Mouse (Mus musculus) intestine, embryonic 15.5 days (tissue): Measurements from ENCODE around the gene Marveld2. TPM values are rescaled to one million over a fixed set of nuclear protein-coding genes. Genes with fewer than 3 reads are reported as not detected.
A peak's percentile ranks its signal among the peaks of the same experiment; 100 is the strongest.

Source experiments
- ATAC-seq: fragments of 200-750 bp; cut with Nextera tagmentation; 2 replicates; pipeline ENCODE4 v1.8.0; 2017; ENCODE audit warnings: moderate TSS enrichment, moderate library complexity
- H3K27ac ChIP-seq: fragments of 300-500 bp; sonication (generic); 2 replicates; pipeline ENCODE4 v1.5.1; 2015; ENCODE audit warnings: mild to moderate bottlenecking, inconsistent platforms
- H3K27me3 ChIP-seq: fragments of 300-500 bp; sonication (generic); replicated peaks from 2 replicates; pipeline ENCODE4 v1.6.1; 2015; ENCODE audit warnings: inconsistent platforms
- H3K36me3 ChIP-seq: fragments of 300-500 bp; sonication (generic); 2 replicates; pipeline ENCODE4 v1.6.1; 2015; ENCODE audit warnings: inconsistent platforms
- H3K4me1 ChIP-seq: fragments of 300-500 bp; sonication (generic); replicated peaks from 2 replicates; pipeline ENCODE4 v1.6.1; 2015; ENCODE audit warnings: inconsistent platforms
- H3K4me2 ChIP-seq: fragments of 300-500 bp; sonication (generic); replicated peaks from 2 replicates; pipeline ENCODE4 v1.6.1; 2015; ENCODE audit warnings: mild to moderate bottlenecking, inconsistent platforms
- H3K4me3 ChIP-seq: fragments of 300-500 bp; sonication (generic); replicated peaks from 2 replicates; pipeline ENCODE4 v1.5.1; 2015; ENCODE audit warnings: inconsistent platforms
- H3K9ac ChIP-seq: fragments of 300-500 bp; sonication (generic); 2 replicates; pipeline ENCODE4 v1.6.1; 2015; ENCODE audit warnings: inconsistent platforms
- H3K9me3 ChIP-seq: fragments of 300-500 bp; sonication (generic); 2 replicates; pipeline ENCODE4 v1.6.1; 2016; ENCODE audit warnings: inconsistent platforms
- WGBS: fragments of 180-500 bp; shearing (Covaris S2); methylation state at CpG from one replicate; pipeline ENCODE4 v1.1.7; 2015; 5-methylcytosine and 5-hydroxymethylcytosine counted together
- polyA plus RNA-seq: library from polyadenylated mRNA; unstranded; fragments of >200 nt; fragmentation: Nextera tagmentation; extraction: Ambion mirVana; gene quantifications from 2 replicates; pipeline ENCODE4 v1.2.1, GENCODE M21; 2015

The Marveld2 gene
- polyA plus RNA-seq, 1 experiment from 2014 or later: 27.4 TPM

GRCm38 (mm10) chr13:100594838-100595551, 21.8 kb downstream of the Marveld2 start:
- ATAC-seq: peak; percentile 68

GRCm38 (mm10) chr13:100594041-100594792, 22.6 kb downstream of the Marveld2 start:
- WGBS: 63% methylated on average over 13 of the region's 17 CpGs
- no peaks in the 10 kb centered on the region for H3K4me1 ChIP-seq
- no peak overlapping the region for H3K9ac ChIP-seq
- H3K27me3 ChIP-seq: no peaks in the 10 kb centered on the region
- no peaks in the 10 kb centered on the region for H3K9me3 ChIP-seq
- no peak overlapping the region for H3K4me3 ChIP-seq
- 0 out of 2 replicates have a peak overlapping the region, but pooled peaks have one; percentile 9 for H3K4me2 ChIP-seq
- H3K27ac ChIP-seq: no peak overlapping the region
- no peaks in the 10 kb centered on the region for H3K36me3 ChIP-seq
- peak; percentile 59; the same call in 1 of the 2 replicates for ATAC-seq

More at GRCm38 (mm10) chr13:100594838-100595551, 21.8 kb downstream of the Marveld2 start:
- Histone ChIP-seq H3K4me2 (no peak overlapping the region), H3K36me3 (no peaks in the 10 kb centered on the region), H3K9me3 (no peaks in the 10 kb centered on the region), H3K9ac (no peak overlapping the region), H3K27ac (0 out of 2 replicates have a peak overlapping the region, but pooled peaks have one; percentile 22), H3K4me3 (no peak overlapping the region), H3K4me1 (no peaks in the 10 kb centered on the region), H3K27me3 (no peaks in the 10 kb centered on the region)
- WGBS: 58% methylated on average over 5 of the region's 5 CpGs

GRCm38 (mm10) chr13:100588646-100589045, 28.1 kb downstream of the Marveld2 start:
- no peak for ATAC-seq
- Histone ChIP-seq H3K27me3 (no peaks in the 10 kb centered on the region), H3K36me3 (no peaks in the 10 kb centered on the region), H3K4me1 (no peaks in the 10 kb centered on the region), H3K9me3 (no peaks in the 10 kb centered on the region), H3K4me3 (no peak overlapping the region), H3K9ac (no peak overlapping the region), H3K4me2 (no peak overlapping the region), H3K27ac (no peak overlapping the region)
- WGBS: 68% methylated on average over 12 of the region's 12 CpGs

GRCm38 (mm10) chr13:100582144-100582543, 34.6 kb downstream of the Marveld2 start:
- Histone ChIP-seq H3K4me1 (no peaks in the 10 kb centered on the region), H3K36me3 (no peaks in the 10 kb centered on the region), H3K9me3 (no peaks in the 10 kb centered on the region), H3K27me3 (no peaks in the 10 kb centered on the region), H3K27ac (no peak overlapping the region), H3K4me3 (no peak overlapping the region), H3K9ac (no peak overlapping the region), H3K4me2 (no peak overlapping the region)
- ATAC-seq: no peak
- 35% methylated on average over 6 of the region's 6 CpGs for WGBS

GRCm38 (mm10) chr13:100581701-100582100, 35.1 kb downstream of the Marveld2 start:
- Histone ChIP-seq H3K9ac (no peak overlapping the region), H3K36me3 (no peaks in the 10 kb centered on the region), H3K4me2 (no peak overlapping the region), H3K27ac (no peak overlapping the region), H3K9me3 (no peaks in the 10 kb centered on the region), H3K27me3 (no peaks in the 10 kb centered on the region), H3K4me3 (no peak overlapping the region), H3K4me1 (no peaks in the 10 kb centered on the region)
- WGBS: 33% methylated on average over 3 of the region's 3 CpGs
- ATAC-seq: no peak

- no peaks in the 10 kb centered on the region for H3K4me1 ChIP-seq
- no peak for ATAC-seq
- no peak overlapping the region for H3K4me3 ChIP-seq
- H3K36me3 ChIP-seq: no peaks in the 10 kb centered on the region
- H3K27ac ChIP-seq: no peak overlapping the region
- no peaks in the 10 kb centered on the region for H3K27me3 ChIP-seq
- no peak overlapping the region for H3K4me2 ChIP-seq
- no peak overlapping the region for H3K9ac ChIP-seq
- H3K9me3 ChIP-seq: no peaks in the 10 kb centered on the region
Observed at GRCm38 (mm10) chr13:100579951-100580350, 36.8 kb downstream of the Marveld2 start.

GRCm38 (mm10) chr13:100579220-100579619, 37.6 kb downstream of the Marveld2 start:
- Histone ChIP-seq H3K4me1 (no peaks in the 10 kb centered on the region), H3K9me3 (no peaks in the 10 kb centered on the region), H3K4me3 (no peak overlapping the region), H3K9ac (no peak overlapping the region), H3K4me2 (no peak overlapping the region), H3K36me3 (no peaks in the 10 kb centered on the region), H3K27me3 (no peaks in the 10 kb centered on the region), H3K27ac (no peak overlapping the region)
- ATAC-seq: no peak
- 44% methylated on average over 3 of the region's 3 CpGs for WGBS

GRCm38 (mm10) chr13:100575950-100576349, 40.8 kb downstream of the Marveld2 start:
- H3K9ac ChIP-seq: no peak overlapping the region
- 33% methylated on average over 2 of the region's 2 CpGs for WGBS
- no peak overlapping the region for H3K27ac ChIP-seq
- no peak overlapping the region for H3K4me2 ChIP-seq
- no peaks in the 10 kb centered on the region for H3K36me3 ChIP-seq
- ATAC-seq: peak; percentile 83
- no peaks in the 10 kb centered on the region for H3K4me1 ChIP-seq
- H3K27me3 ChIP-seq: no peaks in the 10 kb centered on the region
- H3K9me3 ChIP-seq: no peaks in the 10 kb centered on the region
- H3K4me3 ChIP-seq: no peak overlapping the region

GRCm38 (mm10) chr13:100570713-100571112, 46.1 kb downstream of the Marveld2 start:
- Histone ChIP-seq H3K27ac (no peak overlapping the region), H3K4me1 (no peaks in the 10 kb centered on the region), H3K4me3 (no peak overlapping the region), H3K9me3 (no peaks in the 10 kb centered on the region), H3K27me3 (no peaks in the 10 kb centered on the region), H3K4me2 (no peak overlapping the region), H3K9ac (no peak overlapping the region), H3K36me3 (no peaks in the 10 kb centered on the region)
- 76% methylated on average over 2 of the region's 2 CpGs for WGBS
- no peak for ATAC-seq

GRCm38 (mm10) chr13:100568359-100568758, 48.4 kb downstream of the Marveld2 start:
- Histone ChIP-seq H3K36me3 (no peaks in the 10 kb centered on the region), H3K9me3 (no peaks in the 10 kb centered on the region), H3K9ac (no peak overlapping the region), H3K27me3 (no peaks in the 10 kb centered on the region), H3K27ac (no peak overlapping the region), H3K4me1 (no peaks in the 10 kb centered on the region), H3K4me2 (no peak overlapping the region), H3K4me3 (no peak overlapping the region)
- 95% methylated on average over 1 of the region's 1 CpGs for WGBS
- ATAC-seq: no peak

- H3K9ac ChIP-seq: no peak overlapping the region
- H3K27me3 ChIP-seq: no peaks in the 10 kb centered on the region
- H3K36me3 ChIP-seq: no peaks in the 10 kb centered on the region
- no peak for ATAC-seq
- H3K4me3 ChIP-seq: no peak overlapping the region
- no peak overlapping the region for H3K4me2 ChIP-seq
- no peaks in the 10 kb centered on the region for H3K4me1 ChIP-seq
- 79% methylated on average over 9 of the region's 9 CpGs for WGBS
- H3K27ac ChIP-seq: no peak overlapping the region
- H3K9me3 ChIP-seq: no peaks in the 10 kb centered on the region
Observed at GRCm38 (mm10) chr13:100559449-100559848, 57.3 kb downstream of the Marveld2 start.

- Histone ChIP-seq H3K4me3 (no peak overlapping the region), H3K36me3 (no peaks in the 10 kb centered on the region), H3K4me2 (no peak overlapping the region), H3K27me3 (peaks cover 14% of the 10 kb centered on the region), H3K9me3 (no peaks in the 10 kb centered on the region), H3K4me1 (0 out of 2 replicates have a peak, but pooled peaks cover 4% of the 10 kb centered on the region), H3K27ac (no peak overlapping the region), H3K9ac (no peak overlapping the region)
- 58% methylated on average over 4 of the region's 4 CpGs for WGBS
- ATAC-seq: no peak
Observed at GRCm38 (mm10) chr13:100557011-100557410, 59.8 kb downstream of the Marveld2 start.
